Mouse (Mus musculus) liver, postnatal 0 days (tissue): ENCODE results near the gene S100pbp. TPM values are rescaled to one million over a fixed set of nuclear protein-coding genes. Genes with fewer than 3 reads are reported as not detected.

Source experiments
- ATAC-seq: fragments of 200-750 bp; cut with Nextera tagmentation; 2 replicates; pipeline ENCODE4 v1.8.0; 2017; ENCODE audit warnings: mild to moderate bottlenecking, moderate library complexity
- DNase-seq: peaks from one replicate; pipeline ENCODE4 v3.0.0-alpha.2; 2016
- H3K27ac ChIP-seq: fragments of 300-500 bp; sonication (generic); 2 replicates; pipeline ENCODE4 v1.5.1; 2014; ENCODE audit warnings: antibody characterized with exemption, moderate library complexity, mild to moderate bottlenecking, low read depth
- H3K27me3 ChIP-seq: fragments of 300-500 bp; sonication (generic); 2 replicates; pipeline ENCODE4 v1.6.1; 2014; ENCODE audit warnings: low read length, control low read depth, mixed read lengths; ENCODE audit not compliant: insufficient read depth
- H3K36me3 ChIP-seq: fragments of 300-500 bp; sonication (generic); replicated peaks from 2 replicates; pipeline ENCODE4 v1.6.1; 2014; ENCODE audit warnings: mild to moderate bottlenecking, control low read depth, low read length, moderate library complexity, mixed read lengths; ENCODE audit not compliant: insufficient read depth
- H3K4me1 ChIP-seq: fragments of 300-500 bp; sonication (generic); 2 replicates; pipeline ENCODE4 v1.6.1; 2014; ENCODE audit warnings: antibody characterized with exemption, mild to moderate bottlenecking, control low read depth; ENCODE audit not compliant: insufficient read depth
- H3K4me2 ChIP-seq: fragments of 300-500 bp; sonication (generic); 2 replicates; pipeline ENCODE4 v1.6.1; 2014; ENCODE audit warnings: low read depth, mild to moderate bottlenecking, low read length, moderate library complexity, mixed read lengths
- H3K4me3 ChIP-seq: fragments of 300-500 bp; sonication (generic); 2 replicates; pipeline ENCODE4 v1.5.1; 2014; ENCODE audit warnings: low read depth, low read length
- H3K9ac ChIP-seq: fragments of 300-500 bp; sonication (generic); replicated peaks from 2 replicates; pipeline ENCODE4 v1.6.1; 2014; ENCODE audit warnings: mild to moderate bottlenecking, moderate library complexity
- H3K9me3 ChIP-seq: fragments of 300-500 bp; sonication (generic); 2 replicates; pipeline ENCODE4 v1.6.1; 2016; ENCODE audit warnings: mild to moderate bottlenecking, control low read depth, low read length, mixed read lengths
- CTCF ChIP-seq: sonication (generic); IDR thresholded peaks from 2 replicates; pipeline ENCODE4 v1.5.1; 2016; ENCODE audit warnings: antibody characterized with exemption, low read depth
- EP300 ChIP-seq: IDR thresholded peaks from 2 replicates; pipeline ENCODE4 v1.6.1; 2016; ENCODE audit warnings: antibody characterized with exemption, low read depth, mild to moderate bottlenecking
- WGBS: fragments of 180-500 bp; shearing (Covaris S2); extraction: QIAGEN DNeasy Blood & Tissue Kit; methylation state at CpG from one replicate; pipeline ENCODE4 v1.1.7; 2014; ENCODE audit not compliant: insufficient replicate concordance; 5-methylcytosine and 5-hydroxymethylcytosine counted together
- polyA plus RNA-seq: library from polyadenylated mRNA; unstranded; fragments of >200 nt; fragmentation: Nextera tagmentation; extraction: Ambion mirVana; gene quantifications from 2 replicates; pipeline ENCODE4 v1.2.1, GENCODE M21; 2015

The S100pbp gene
- polyA plus RNA-seq, 1 experiment from 2014 or later, result 3.6 TPM

DNA sequence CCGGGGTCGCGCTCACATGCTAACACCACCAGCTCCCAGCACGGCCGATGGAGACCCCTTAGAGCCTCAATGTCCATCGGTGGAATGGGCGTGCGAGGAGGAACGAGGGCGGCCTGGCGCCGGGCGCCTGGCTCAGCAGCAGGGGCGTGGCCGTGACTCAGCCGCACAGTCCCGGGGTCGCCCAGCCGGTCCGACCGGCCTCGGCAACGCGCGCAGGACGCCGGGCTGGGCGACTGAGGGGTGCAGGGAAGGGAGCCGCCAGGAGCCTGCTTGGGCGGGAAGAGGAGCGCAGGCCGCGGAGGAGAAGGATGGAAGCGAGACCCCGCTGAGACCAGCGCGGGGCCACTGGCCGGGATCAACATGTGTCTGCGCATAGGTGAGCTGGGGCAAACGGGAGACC, 84.2 kb downstream of the S100pbp start, which contains the start of gene Tmem54:
Gene Tmem54 (plus strand): TSS at position 193 of the 400 bp plus-strand sequence.
- ATAC-seq, result no peak
- no peak within 1 kb of the TSS for H3K27ac ChIP-seq
- H3K9ac ChIP-seq, result no peak within 1 kb of the TSS
- H3K36me3 ChIP-seq, result no peaks in the 10 kb centered on the region
- no peaks in the 10 kb centered on the region for H3K9me3 ChIP-seq
- peaks cover 3% of the 10 kb centered on the region; the same call in 1 of the 2 replicates for H3K4me1 ChIP-seq
- DNase-seq, result no peak
- H3K27me3 ChIP-seq, result peaks cover 17% of the 10 kb centered on the region
- TF ChIP-seq CTCF (no peak), EP300 (no peak)
- H3K4me3 ChIP-seq, result no peak within 1 kb of the TSS
- WGBS, result 3% methylated on average over 40 of the region's 40 CpGs
- peak within 1 kb of the TSS; percentile 45; the same call in 1 of the 2 replicates for H3K4me2 ChIP-seq

DNA sequence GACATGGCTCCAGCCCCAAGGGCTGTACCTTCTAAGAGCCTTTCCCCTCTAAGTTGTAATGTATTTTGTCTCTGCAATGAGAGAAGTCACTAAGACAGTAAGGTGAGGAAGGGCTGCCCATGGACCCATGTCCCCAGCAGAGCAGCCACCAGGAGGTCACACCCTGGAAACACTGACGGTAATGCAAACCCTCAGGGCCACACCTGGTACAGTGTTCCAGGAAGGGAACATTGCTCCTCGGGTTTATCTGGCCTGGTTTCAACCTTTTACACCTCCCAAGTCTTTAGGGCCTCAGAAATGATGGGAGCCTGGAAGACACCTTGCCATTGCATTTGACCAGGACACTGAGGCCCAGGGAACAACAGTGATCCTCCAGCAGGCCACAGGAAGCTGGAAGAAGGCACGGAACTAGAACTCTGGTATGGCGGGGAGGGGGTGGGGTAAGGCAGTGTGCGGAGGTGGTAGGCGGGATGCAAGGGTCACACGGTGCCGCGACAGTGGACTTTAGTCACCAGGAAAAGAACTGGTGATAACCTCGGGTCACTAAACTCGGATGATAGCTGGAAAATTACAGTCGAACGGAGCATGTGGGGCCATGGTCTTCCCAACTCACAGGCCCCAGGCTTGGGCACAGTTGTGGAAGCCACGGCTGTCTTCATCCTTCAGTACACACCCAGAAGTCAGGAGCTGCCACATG, 87.2 kb downstream of the S100pbp start:
- no peak overlapping the region for H3K9ac ChIP-seq
- ATAC-seq (peak; percentile 68), DNase-seq (no peak)
- H3K27ac ChIP-seq, result no peak overlapping the region
- TF ChIP-seq EP300, result no peak
- TF ChIP-seq CTCF, result no peak
- H3K36me3 ChIP-seq, result no peaks in the 10 kb centered on the region
- no peaks in the 10 kb centered on the region; the same call in 1 of the 2 replicates for H3K4me1 ChIP-seq
- H3K4me3 ChIP-seq, result no peak overlapping the region
- H3K9me3 ChIP-seq, result no peaks in the 10 kb centered on the region
- no peak overlapping the region for H3K4me2 ChIP-seq
- peaks cover 17% of the 10 kb centered on the region for H3K27me3 ChIP-seq
- WGBS, result 42% methylated on average over 14 of the region's 14 CpGs

Other genes starting within 250 kb of the S100pbp start
- 1.6 and 1.8 TPM in 2 replicates for gene Azin2, start 227.3 kb downstream of the S100pbp start, polyA plus RNA-seq
- gene Ak2, start 197.8 kb downstream of the S100pbp start, polyA plus RNA-seq, result 276 and 291 TPM in 2 replicates
- gene Rnf19b, start 131.5 kb downstream of the S100pbp start, polyA plus RNA-seq, result 5.5 and 6.0 TPM in 2 replicates
- gene Tmem54, start 84.2 kb downstream of the S100pbp start, polyA plus RNA-seq, result 0.26 TPM in 1 of 2 replicates, not detected in the other
- 0.18 and 0.40 TPM in 2 replicates for gene Hpca, start 67.7 kb downstream of the S100pbp start, polyA plus RNA-seq
- gene Fndc5, start 52.7 kb downstream of the S100pbp start, polyA plus RNA-seq, result 0.32 and 0.52 TPM in 2 replicates
- 23.0 and 25.7 TPM in 2 replicates for gene Yars, start within 50 bp of the S100pbp start, polyA plus RNA-seq
- 1.4 and 1.8 TPM in 2 replicates for gene C77080, start 71.7 kb upstream of the S100pbp start, polyA plus RNA-seq
- 0.15 TPM in 1 of 2 replicates, not detected in the other for gene Sync, start 97.9 kb upstream of the S100pbp start, polyA plus RNA-seq
- gene Rbbp4, start 145.6 kb upstream of the S100pbp start, polyA plus RNA-seq, result 163 and 167 TPM in 2 replicates
- gene Zbtb8os, start 146.0 kb upstream of the S100pbp start, polyA plus RNA-seq, result 32.2 and 34.2 TPM in 2 replicates
- 1.9 and 2.3 TPM in 2 replicates for gene Zbtb8a, start 188.4 kb upstream of the S100pbp start, polyA plus RNA-seq